Mouse (Mus musculus): ENCODE measurements at regions not wholly inside any gene's neighbourhood (a gene's known extent, or its start where the extent isn't known, plus 50 kb on each side); places are given as distances from the start of the nearest gene placed in this dataset.

DNA sequence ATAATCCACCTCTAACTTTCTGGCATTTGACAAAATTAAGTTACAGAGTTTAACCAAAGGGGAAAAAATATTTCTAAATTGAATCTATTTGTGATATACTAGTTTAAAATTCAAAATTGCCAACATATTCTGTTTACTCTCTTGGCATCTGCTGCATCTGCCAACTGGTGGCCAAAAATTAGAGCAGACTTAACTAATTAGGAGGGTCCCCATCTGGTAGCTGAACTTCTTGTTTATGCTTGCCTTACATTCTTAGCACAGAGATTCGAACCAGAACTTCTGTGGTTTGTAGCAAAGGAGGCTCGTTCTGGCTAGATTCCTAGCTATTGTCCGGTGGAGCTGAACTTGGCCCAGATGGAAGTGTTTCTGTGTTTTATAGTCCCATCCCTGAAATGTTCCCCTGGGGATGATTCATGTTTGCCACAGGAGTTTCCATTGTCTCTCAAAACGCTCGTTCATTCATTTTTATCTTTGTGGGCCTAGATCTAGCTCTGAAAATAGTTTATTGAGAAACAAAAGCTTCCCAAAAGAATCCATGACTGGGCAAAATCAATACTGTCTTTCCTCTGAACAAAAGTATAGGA lies 3461.5 kb upstream of the Gm7489 start:
- no peak for TF ChIP-seq CTCF (IDR thresholded peaks at IDR 0.05; ENCODE audit: extremely low read depth, insufficient read depth, low read length)
- TF ChIP-seq POLR2A (IDR thresholded peaks at IDR 0.05; ENCODE audit: extremely low read depth, insufficient read depth, low read length) = no peak

All from cortical plate, adult 2 months (tissue).